Mouse (Mus musculus) brain, embryonic 18.5 days (tissue): ENCODE measurements around the gene Lztfl1.
"Not testable (repeated sequence)": the region's sequence is repeated elsewhere in the genome, so short reads cannot be mapped to it uniquely, and the experiment has no call there.

Experiments used
- DNase-seq: peaks from one replicate; pipeline ENCODE4 v3.0.0-alpha.2; 2012; ENCODE audit warnings: low read depth, low spot score

Lztfl1 gene

GRCm38 (mm10) chr9:123717186-123718008, at the start of gene Lztfl1:
Gene Lztfl1 (minus strand): TSS chr9:123717697.
- peak; percentile 98 for DNase-seq

- no peak for DNase-seq
These were observed 49.5 kb upstream of the Lztfl1 start for GRCm38 (mm10) chr9:123766996-123767395.

DNA sequence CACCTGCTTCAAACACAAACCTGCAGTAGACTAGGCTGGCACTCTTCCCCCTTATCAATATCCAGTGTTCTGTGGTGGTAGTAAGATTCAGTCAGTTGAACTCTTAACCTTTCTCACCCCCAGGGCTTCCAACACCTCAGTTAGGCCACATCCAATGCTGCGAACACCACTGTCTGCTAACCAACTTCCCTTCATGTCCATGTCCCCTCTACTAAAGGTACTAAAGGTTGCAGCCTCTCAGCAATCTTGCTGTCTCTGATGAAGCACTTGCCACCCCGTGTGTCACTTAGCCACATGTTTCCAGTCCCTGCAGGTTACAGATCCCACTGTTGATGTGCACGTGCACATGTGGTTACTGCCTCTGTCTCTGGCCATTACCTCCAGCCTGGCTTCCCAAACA, 46.3 kb upstream of the Lztfl1 start:
- no peak for DNase-seq

DNA sequence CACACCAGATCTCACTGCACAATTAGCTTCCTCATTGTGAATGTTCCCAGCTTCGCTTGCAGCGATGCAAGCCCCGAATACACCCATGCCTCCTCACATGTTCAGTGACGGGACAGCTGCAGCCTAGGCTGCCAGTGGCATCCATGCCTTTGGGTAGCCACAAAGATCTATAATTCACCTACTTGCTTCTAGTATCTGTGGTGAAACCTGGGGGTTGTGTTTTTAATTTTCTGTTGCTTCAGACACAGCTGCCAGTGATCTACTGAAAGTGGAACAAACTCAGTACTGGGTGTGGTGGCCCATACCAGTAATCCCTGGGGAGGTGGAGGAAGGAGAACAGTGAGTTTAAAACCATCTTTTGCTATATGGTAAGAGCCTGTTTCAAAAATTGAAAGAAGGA, 45.4 kb upstream of the Lztfl1 start:
- no peak for DNase-seq

DNA sequence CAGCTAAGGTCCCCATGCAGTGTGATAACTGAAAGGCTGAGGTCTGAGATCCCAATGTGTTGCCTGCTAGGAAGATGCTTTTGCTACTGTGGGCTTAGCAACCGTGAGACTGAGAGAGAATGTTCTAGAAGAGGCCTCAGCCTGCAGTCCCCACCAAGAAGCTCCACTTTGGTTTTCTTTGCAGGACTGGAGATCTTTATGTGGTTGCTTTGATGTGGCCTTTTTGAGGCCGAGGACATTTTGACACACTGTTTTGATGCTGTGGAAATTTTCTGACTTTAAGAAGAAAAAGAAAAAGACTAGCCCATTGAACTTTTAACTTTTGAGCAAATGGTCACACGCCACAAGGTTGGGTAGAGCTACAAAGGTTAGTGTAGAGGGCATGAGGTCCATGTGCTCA, 43.3 kb upstream of the Lztfl1 start:
- no peak for DNase-seq

DNA sequence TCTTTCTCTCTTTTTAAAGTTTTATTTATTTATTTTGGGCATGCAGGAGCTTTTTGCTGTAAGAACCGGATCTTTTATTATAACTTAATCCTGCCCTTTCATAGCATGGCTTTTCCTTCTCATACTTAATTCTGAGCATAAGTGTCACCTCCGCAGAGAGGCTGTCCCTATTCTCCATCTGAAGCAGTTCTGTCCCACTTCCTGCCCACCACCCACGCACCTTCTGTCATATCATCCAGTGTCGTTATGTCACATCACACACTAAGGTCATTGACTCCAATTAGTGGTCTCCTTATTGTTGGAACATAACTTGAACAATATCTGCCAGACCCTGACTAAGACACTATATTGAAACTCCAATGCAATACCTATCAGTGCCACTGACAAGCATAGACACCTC, 41.1 kb upstream of the Lztfl1 start:
- no peak for DNase-seq

- DNase-seq: no peak
These were observed 40.7 kb upstream of the Lztfl1 start for GRCm38 (mm10) chr9:123758156-123758555.

GRCm38 (mm10) chr9:123757326-123757725, 39.8 kb upstream of the Lztfl1 start:
- DNase-seq: no peak

GRCm38 (mm10) chr9:123756752-123757151, 39.3 kb upstream of the Lztfl1 start:
- DNase-seq: no peak

DNA sequence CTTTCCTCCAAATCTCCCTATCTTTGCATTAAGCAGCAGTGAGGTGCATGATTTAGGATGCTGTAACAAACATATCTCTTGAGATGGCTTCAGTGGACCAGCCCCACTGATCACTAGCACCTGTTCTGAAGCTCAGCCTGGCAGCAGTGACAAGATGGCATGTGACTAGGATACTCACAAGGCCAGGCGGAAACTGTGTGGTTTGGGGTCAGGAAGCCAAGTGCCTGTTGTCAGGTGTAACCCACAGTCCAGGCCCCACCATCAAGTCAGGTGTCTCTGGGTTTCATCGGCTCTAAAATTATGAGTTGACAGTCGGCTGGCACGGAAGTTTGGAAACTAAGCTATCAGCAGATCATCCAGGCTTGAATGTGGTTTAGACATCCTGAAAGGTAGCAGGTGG, 36.8 kb upstream of the Lztfl1 start:
- DNase-seq: no peak

GRCm38 (mm10) chr9:123749687-123750086, 32.2 kb upstream of the Lztfl1 start:
- not testable (repeated sequence) for DNase-seq

DNA sequence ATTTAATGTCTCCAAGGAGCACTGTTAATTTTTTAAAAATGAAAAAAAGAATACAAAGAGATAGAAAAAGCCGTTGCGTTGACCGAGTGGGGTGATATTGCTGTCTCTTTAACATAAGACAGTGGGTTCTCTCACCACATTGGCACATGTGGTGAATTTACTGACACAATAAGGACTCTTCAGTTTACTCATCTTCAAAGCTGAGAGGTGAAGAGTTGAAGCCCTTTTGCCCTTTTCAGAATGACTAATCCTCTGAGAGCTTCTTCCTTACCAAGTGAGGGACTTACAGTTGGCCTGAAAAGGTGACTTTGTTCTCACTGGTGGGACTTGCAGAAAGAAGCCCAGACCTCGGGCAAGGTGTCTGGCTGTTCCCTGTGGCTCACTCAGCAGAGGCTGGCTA, 23.3 kb upstream of the Lztfl1 start:
- DNase-seq: no peak

DNA sequence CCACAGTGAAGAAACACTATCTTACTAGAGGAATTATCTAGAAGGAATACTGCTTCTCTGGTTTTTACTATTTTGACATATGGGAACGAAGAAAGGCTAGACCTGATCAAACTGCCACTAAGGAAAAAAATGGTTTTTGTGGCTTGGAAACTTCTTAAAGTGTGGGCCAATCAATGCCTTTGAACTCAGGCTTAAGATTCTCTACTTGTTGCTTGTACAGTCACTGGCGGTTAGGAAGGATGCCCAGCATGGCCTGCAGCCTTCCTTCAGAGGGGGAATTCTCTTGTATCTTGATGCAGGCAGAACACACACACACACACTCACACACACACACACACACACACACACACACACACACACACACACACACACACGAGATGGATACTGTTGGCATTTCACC, 16.6 kb upstream of the Lztfl1 start:
- DNase-seq: no peak

- DNase-seq: no peak
These were observed 13.8 kb upstream of the Lztfl1 start for GRCm38 (mm10) chr9:123731271-123731670.

DNA sequence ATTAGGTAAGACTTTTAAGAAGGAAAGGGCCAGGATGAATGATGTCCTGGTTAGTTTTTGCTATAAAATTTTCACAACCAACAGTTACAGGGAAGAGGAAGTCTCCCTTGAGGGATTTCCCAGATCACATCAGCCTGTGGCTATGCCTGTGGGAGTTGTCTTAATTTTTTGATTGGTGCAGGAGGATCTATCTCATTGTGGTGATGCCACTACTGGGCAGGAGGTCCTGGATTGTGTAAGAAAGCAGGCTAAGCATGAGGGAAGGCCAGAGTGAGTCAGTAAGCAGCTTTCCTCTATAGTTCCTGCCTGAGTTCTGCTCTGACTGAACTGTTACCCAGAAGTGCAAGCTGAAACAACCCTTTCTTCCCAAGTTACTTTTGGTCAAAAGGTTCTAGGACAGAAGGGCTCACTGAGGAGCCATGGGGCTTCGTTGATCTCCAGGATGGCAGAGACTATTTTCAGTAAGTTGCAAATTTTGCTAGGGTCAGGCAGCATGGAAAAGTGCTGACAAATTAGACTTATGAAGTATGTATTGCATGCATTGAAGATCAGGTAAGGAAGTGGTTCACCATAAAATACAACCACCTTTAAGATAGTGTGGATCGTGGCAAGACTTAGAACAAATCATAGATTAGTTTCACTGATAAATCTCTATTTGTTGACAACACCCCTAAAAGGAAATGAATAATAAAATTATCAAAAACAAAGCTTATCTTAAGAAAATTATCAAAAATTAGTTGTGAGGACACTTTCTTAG, 5.4 kb upstream of the Lztfl1 start:
- DNase-seq: no peak

GRCm38 (mm10) chr9:123716301-123716700, 1.2 kb downstream of the Lztfl1 start:
- no peak for DNase-seq

- no peak for DNase-seq
These were observed 4.4 kb downstream of the Lztfl1 start for GRCm38 (mm10) chr9:123713111-123713510.

- no peak for DNase-seq
These were observed 8.3 kb downstream of the Lztfl1 start for GRCm38 (mm10) chr9:123709226-123709625.

- no peak for DNase-seq
These were observed 15.7 kb downstream of the Lztfl1 start for GRCm38 (mm10) chr9:123701822-123702221.

DNA sequence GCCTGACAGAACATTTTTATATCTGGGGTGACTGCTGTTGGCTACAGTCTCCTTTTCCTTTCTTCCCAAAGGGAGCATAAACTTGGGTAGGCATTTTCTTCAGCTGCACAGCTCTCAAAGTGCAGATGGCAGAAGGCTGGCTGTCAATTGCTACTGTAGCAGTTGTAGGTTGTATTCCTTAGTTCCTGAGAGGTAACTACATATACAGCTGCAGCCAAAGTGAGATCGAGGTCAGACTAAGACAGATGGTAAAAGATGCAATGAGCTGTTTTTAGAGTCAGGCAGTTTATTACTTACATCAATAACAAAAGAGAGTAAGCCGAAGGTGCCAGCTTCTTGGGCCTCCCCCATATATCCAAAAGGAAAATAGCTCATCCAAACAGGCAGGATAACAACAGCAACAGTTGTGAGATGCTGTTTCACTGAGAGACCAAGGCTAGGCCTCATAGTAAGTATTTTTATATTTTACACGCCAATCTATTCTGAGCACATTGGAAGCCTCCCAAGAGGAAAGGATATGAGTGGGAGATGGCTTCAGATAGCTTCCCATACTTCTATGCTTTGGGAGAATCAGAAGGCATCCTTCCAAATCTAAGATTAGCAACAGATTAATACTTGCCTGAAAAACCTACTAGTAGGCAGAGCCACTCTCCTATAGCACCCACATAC, 21.7 kb downstream of the Lztfl1 start:
- DNase-seq: no peak

DNA sequence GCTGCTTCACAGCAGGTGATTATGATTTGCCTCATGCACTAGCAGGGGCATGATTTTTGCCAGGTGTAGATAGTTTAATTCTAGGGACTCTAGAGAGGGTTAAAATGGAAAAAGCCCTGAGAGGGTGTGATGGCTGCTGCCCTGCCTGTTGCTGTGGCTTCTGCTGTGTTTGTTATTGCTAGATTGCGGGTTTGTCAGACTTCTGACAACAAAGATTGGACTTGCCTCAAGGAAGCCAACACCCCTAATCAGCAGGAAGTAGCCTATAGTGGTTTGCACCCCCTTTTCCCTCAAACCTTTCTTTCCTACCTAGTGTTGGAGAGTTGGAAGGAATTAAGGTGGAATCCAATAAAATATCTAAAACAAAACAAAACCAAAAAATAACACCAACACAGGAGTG, 29.3 kb downstream of the Lztfl1 start:
- no peak for DNase-seq

- DNase-seq: no peak
These were observed 31.3 kb downstream of the Lztfl1 start for GRCm38 (mm10) chr9:123686206-123686605.
